Mouse (Mus musculus): ENCODE measurements around the gene 1110008L16Rik.

- TF ChIP-seq CTCF (IDR thresholded peaks at IDR 0.05; ENCODE audit: control insufficient read depth, insufficient read depth, low read length), result no peak
- TF ChIP-seq POLR2A (IDR thresholded peaks at IDR 0.05; ENCODE audit: borderline replicate concordance, control insufficient read depth, low read depth, low read length), result no peak
These were observed 98.3 kb downstream of the 1110008L16Rik start for GRCm38 (mm10) chr12:55397544-55398239.
